Mouse (Mus musculus) A20 (cell line): ENCODE measurements around the gene Olfr1411.

Experiments
- DNase-seq: peaks from one replicate; pipeline ENCODE4 v3.0.0-alpha.2; 2011; ENCODE audit warnings: low read depth, low spot score

Gene Olfr1411

GRCm38 (mm10) chr1:92638736-92639135 is 44.5 kb downstream of the Olfr1411 start:
- DNase-seq = no peak

- peak; percentile 19 for DNase-seq
Observed at GRCm38 (mm10) chr1:92640393-92640792, 46.2 kb downstream of the Olfr1411 start.

GRCm38 (mm10) chr1:92641514-92642272 is 47.5 kb downstream of the Olfr1411 start, which contains the start of gene Cops9:
Gene Cops9, minus strand, starts transcription at chr1:92641985.
- peak; percentile 94 for DNase-seq

GRCm38 (mm10) chr1:92643691-92644090 is 49.5 kb downstream of the Olfr1411 start:
- no peak for DNase-seq

- no peak for DNase-seq
Observed at GRCm38 (mm10) chr1:92644916-92645315, 50.7 kb downstream of the Olfr1411 start.

GRCm38 (mm10) chr1:92646111-92646510 is 51.9 kb downstream of the Olfr1411 start:
- no peak for DNase-seq

- no peak for DNase-seq
Observed at GRCm38 (mm10) chr1:92646601-92647000, 52.4 kb downstream of the Olfr1411 start.

- DNase-seq = no peak
Observed at GRCm38 (mm10) chr1:92647026-92647425, 52.8 kb downstream of the Olfr1411 start.
